Mouse (Mus musculus): ENCODE results near the gene Tmed9.

DNA sequence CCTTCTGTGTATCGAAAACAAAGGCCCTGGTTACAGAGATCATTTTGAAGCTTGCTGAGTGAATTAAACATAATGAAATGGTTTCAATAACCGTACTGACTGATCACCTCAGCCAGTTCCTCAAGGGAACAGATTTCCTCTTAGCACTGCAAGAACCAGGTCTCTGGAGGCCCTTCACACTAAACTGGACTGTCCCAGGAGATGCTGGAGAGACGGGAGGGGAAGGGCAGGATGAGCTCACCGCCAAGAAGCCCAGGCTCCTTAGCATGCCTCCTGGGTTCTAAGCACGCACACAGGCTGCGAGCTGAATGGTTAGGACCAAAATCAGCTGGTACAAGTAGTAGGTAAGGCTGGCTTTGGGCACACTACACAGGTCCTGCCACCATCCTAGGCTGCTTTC lies 6.5 kb upstream of the Tmed9 start:
- no peak for TF ChIP-seq KAT2A (IDR thresholded peaks at IDR 0.05; ENCODE audit: insufficient replicate concordance, low read length)
- TF ChIP-seq EP300 (IDR thresholded peaks at IDR 0.05; ENCODE audit: low read length) = no peak
- no peak for TF ChIP-seq CTCF (conservative IDR thresholded peaks at IDR 0.05 in 1 of 2, IDR thresholded peaks at IDR 0.05 in 1 of 2; ENCODE audit: low read depth in 2 of 2, low read length in 2 of 2)
- TF ChIP-seq HCFC1 (IDR thresholded peaks at IDR 0.05; ENCODE audit: low read depth, low read length) = no peak
- no peak for TF ChIP-seq TBP (conservative IDR thresholded peaks at IDR 0.05; ENCODE audit: low read depth, low read length)

Data from CH12.LX (cell line).